Mouse (Mus musculus) G1E (cell line): ENCODE results near the gene Tekt4. TPM values are rescaled to one million over a fixed set of nuclear protein-coding genes. Genes with fewer than 3 reads are reported as not detected.

ENCODE experiments used
- ATAC-seq: 2 replicates; pipeline ENCODE4 v1.8.0; 2016; ENCODE audit warnings: mild to moderate bottlenecking; ENCODE audit not compliant: insufficient number of reproducible peaks, poor library complexity, low FRiP score, severe bottlenecking; ENCODE audit errors: extremely low read depth
- DNase-seq: peaks from one replicate; pipeline ENCODE4 v3.0.0; 2012; ENCODE audit warnings: low spot score
- H3K27me3 ChIP-seq: 2 replicates; pipeline ENCODE4 v1.6.1; 2012; ENCODE audit warnings: mild to moderate bottlenecking, low read length, inconsistent platforms; ENCODE audit not compliant: insufficient read depth
- H3K36me3 ChIP-seq: replicated peaks from 2 replicates; pipeline ENCODE3; 2012; ENCODE audit warnings: mild to moderate bottlenecking, inconsistent platforms
- H3K4me1 ChIP-seq: 2 replicates; pipeline ENCODE4 v1.6.1; 2012; ENCODE audit warnings: low read depth, low read length, inconsistent platforms, mixed read lengths; ENCODE audit not compliant: insufficient read depth
- H3K4me3 ChIP-seq: 2 replicates; pipeline ENCODE4 v1.5.1; 2012; ENCODE audit warnings: low read depth, mild to moderate bottlenecking, inconsistent platforms, low read length, moderate library complexity, mixed read lengths
- H3K9me3 ChIP-seq: replicated peaks from 2 replicates; pipeline ENCODE4 v1.6.1; 2012; ENCODE audit warnings: inconsistent platforms
- CTCF ChIP-seq: IDR thresholded peaks from 2 replicates; pipeline ENCODE4 v1.5.1; 2012; ENCODE audit warnings: low read depth, low read length, inconsistent platforms, mixed read lengths
- GATA1 ChIP-seq: IDR thresholded peaks from 2 replicates; pipeline ENCODE4 v1.6.1; 2012; ENCODE audit warnings: borderline replicate concordance, low read length, inconsistent platforms, mixed read lengths
- GATA2 ChIP-seq: IDR thresholded peaks from 2 replicates; pipeline ENCODE4 v1.6.1; 2012; ENCODE audit warnings: low read depth, low read length, inconsistent platforms, borderline replicate concordance
- POLR2AphosphoS5 ChIP-seq: IDR thresholded peaks from 2 replicates; pipeline ENCODE4 v1.6.1; 2012; ENCODE audit warnings: low read depth, low read length, inconsistent platforms; ENCODE audit not compliant: insufficient replicate concordance
- TAL1 ChIP-seq: conservative IDR thresholded peaks from 2 replicates; pipeline ENCODE4 v1.6.1; 2012; ENCODE audit warnings: low read depth, low read length, inconsistent platforms, mixed read lengths
- polyA plus RNA-seq: library from polyadenylated mRNA; stranded (reverse); fragments of >175 nt; gene quantifications from 2 replicates; pipeline ENCODE4 v1.2.3, GENCODE M21; 2012
- total RNA-seq, 2 experiments: library from RNA; stranded (forward) in 1 of 2; stranded (reverse) in 1 of 2; fragments of 200-1000 nt in 1 of 2; fragments of >200 nt in 1 of 2; fragmentation: Nextera tagmentation in 1 of 2; gene quantifications; 2 replicates each; pipeline ENCODE4 v1.2.3; 2014 to 2017

The Tekt4 gene
- total and polyA plus RNA-seq, 3 experiments, result not detected

- TF ChIP-seq GATA2 (no peak), CTCF (no peak), TAL1 (no peak), POLR2AphosphoS5 (no peak), GATA1 (no peak)
- ATAC-seq (no peak), DNase-seq (no peak)
- Histone ChIP-seq H3K9me3 (no peaks in the 10 kb centered on the region), H3K36me3 (no peaks in the 10 kb centered on the region), H3K4me3 (no peak overlapping the region), H3K4me1 (no peaks in the 10 kb centered on the region), H3K27me3 (peaks cover 22% of the 10 kb centered on the region)
Measured at GRCm38 (mm10) chr17:25418926-25419325, 35.5 kb upstream of the Tekt4 start.

GRCm38 (mm10) chr17:25420998-25421397, 33.4 kb upstream of the Tekt4 start:
- H3K9me3 ChIP-seq, result no peaks in the 10 kb centered on the region
- H3K4me1 ChIP-seq, result no peaks in the 10 kb centered on the region
- DNase-seq (no peak), ATAC-seq (no peak)
- TF ChIP-seq POLR2AphosphoS5, result no peak
- peaks cover 21% of the 10 kb centered on the region for H3K27me3 ChIP-seq
- H3K36me3 ChIP-seq, result no peaks in the 10 kb centered on the region
- H3K4me3 ChIP-seq, result no peak overlapping the region

GRCm38 (mm10) chr17:25424526-25425080, 29.8 kb upstream of the Tekt4 start:
- Histone ChIP-seq H3K4me1 (no peaks in the 10 kb centered on the region), H3K27me3 (peaks cover 19% of the 10 kb centered on the region), H3K9me3 (no peaks in the 10 kb centered on the region), H3K36me3 (no peaks in the 10 kb centered on the region), H3K4me3 (no peak overlapping the region)
- TF ChIP-seq GATA2, result no peak
- no peak for TF ChIP-seq CTCF
- TF ChIP-seq GATA1, result no peak
- TF ChIP-seq POLR2AphosphoS5, result no peak
- TF ChIP-seq TAL1, result no peak
- DNase-seq (no peak), ATAC-seq (no peak)

GRCm38 (mm10) chr17:25425996-25426395, 28.4 kb upstream of the Tekt4 start:
- no peaks in the 10 kb centered on the region for H3K4me1 ChIP-seq
- DNase-seq, result no peak
- H3K4me3 ChIP-seq, result no peak overlapping the region
- H3K27me3 ChIP-seq, result peaks cover 12% of the 10 kb centered on the region
- no peak for TF ChIP-seq TAL1
- no peak for TF ChIP-seq GATA2
- TF ChIP-seq CTCF, result no peak
- TF ChIP-seq GATA1, result no peak
- TF ChIP-seq POLR2AphosphoS5, result no peak
- no peaks in the 10 kb centered on the region for H3K36me3 ChIP-seq
- no peaks in the 10 kb centered on the region for H3K9me3 ChIP-seq
- no peak for ATAC-seq

- no peaks in the 10 kb centered on the region for H3K9me3 ChIP-seq
- DNase-seq (no peak), ATAC-seq (no peak)
- TF ChIP-seq GATA1 (no peak), POLR2AphosphoS5 (no peak), CTCF (no peak), TAL1 (no peak), GATA2 (no peak)
- H3K27me3 ChIP-seq, result peaks cover 10% of the 10 kb centered on the region
- no peaks in the 10 kb centered on the region for H3K36me3 ChIP-seq
- no peaks in the 10 kb centered on the region for H3K4me1 ChIP-seq
- no peak overlapping the region for H3K4me3 ChIP-seq
Measured at GRCm38 (mm10) chr17:25427441-25427840, 27.0 kb upstream of the Tekt4 start.

GRCm38 (mm10) chr17:25429240-25429639, 25.2 kb upstream of the Tekt4 start:
- ATAC-seq, result no peak
- peaks cover 16% of the 10 kb centered on the region for H3K9me3 ChIP-seq
- no peaks in the 10 kb centered on the region for H3K36me3 ChIP-seq
- TF ChIP-seq POLR2AphosphoS5, result no peak
- no peak for TF ChIP-seq GATA1
- TF ChIP-seq GATA2, result no peak
- TF ChIP-seq CTCF, result no peak
- no peak for TF ChIP-seq TAL1
- no peak for DNase-seq
- H3K27me3 ChIP-seq, result peaks cover 10% of the 10 kb centered on the region
- no peaks in the 10 kb centered on the region for H3K4me1 ChIP-seq
- H3K4me3 ChIP-seq, result no peak overlapping the region

GRCm38 (mm10) chr17:25429886-25430285, 24.5 kb upstream of the Tekt4 start:
- ATAC-seq, result no peak
- peaks cover 9% of the 10 kb centered on the region; the same call in 1 of the 2 replicates for H3K27me3 ChIP-seq

More at GRCm38 (mm10) chr17:25429886-25430285, 24.5 kb upstream of the Tekt4 start:
- Histone ChIP-seq H3K4me1 (no peaks in the 10 kb centered on the region), H3K9me3 (peaks cover 16% of the 10 kb centered on the region), H3K36me3 (no peaks in the 10 kb centered on the region), H3K4me3 (no peak overlapping the region)
- TF ChIP-seq GATA2, result no peak
- no peak for TF ChIP-seq POLR2AphosphoS5
- TF ChIP-seq GATA1, result no peak
- TF ChIP-seq CTCF, result no peak
- TF ChIP-seq TAL1, result no peak
- no peak for DNase-seq
